ENCODE assay signal across 8 mouse cellular contexts in genomic region chr11:120437152-120437856, GRCm38 (mm10). TPM values are rescaled to one million over a fixed set of nuclear protein-coding genes. Genes with fewer than 3 reads are reported as not detected.
A peak's percentile ranks its signal among the peaks of the same experiment; 100 is the strongest.
DNase-seq lines count a peak whose midpoint lies in the region; ATAC-seq and TF ChIP-seq lines count a peak whose summit lies in the region.

TSS of gene Nploc4 (minus strand) at chr11:120437708.

- no peaks in the 10 kb centered on the region for H3K4me1 ChIP-seq in ES-Bruce4 (ENCODE audit: control insufficient read depth, insufficient read depth, low read length)
- peaks cover 13% of the 10 kb centered on the region for H3K4me1 ChIP-seq in forebrain, embryonic 13.5 days
- H3K4me1 ChIP-seq in heart, postnatal 0 days (ENCODE audit: control insufficient read depth, insufficient read depth), result peaks cover 12% of the 10 kb centered on the region
- peaks cover 9 to 10% of the 10 kb centered on the region in 2 experiments for H3K4me1 ChIP-seq in liver, embryonic 14.5 days (replicated peaks; ENCODE audit: control insufficient read depth in 2 of 2, insufficient read depth in 2 of 2, low read length in 1 of 2)
- H3K4me1 ChIP-seq in stomach, embryonic 16.5 days (ENCODE audit: control insufficient read depth, insufficient read depth, low read length), result peaks cover 10% of the 10 kb centered on the region

- H3K4me3 ChIP-seq in ES-Bruce4 (ENCODE audit: low read depth, low read length), result peak within 1 kb of the TSS; percentile 88
- H3K4me3 ChIP-seq in forebrain, embryonic 13.5 days, result peak within 1 kb of the TSS; percentile 98
- peak within 1 kb of the TSS; percentile 76 for H3K4me3 ChIP-seq in heart, postnatal 0 days (ENCODE audit: low read depth, low read length)
- peak within 1 kb of the TSS; percentile 84 to 96 for H3K4me3 ChIP-seq in liver, embryonic 14.5 days (ENCODE audit: insufficient read depth in 1 of 2, low read depth in 2 of 2, low read length in 2 of 2)
- H3K4me3 ChIP-seq in stomach, embryonic 16.5 days (replicated peaks; ENCODE audit: low read length), result peak within 1 kb of the TSS; percentile 90

- peak within 1 kb of the TSS; percentile 99 for H3K9ac ChIP-seq in ES-Bruce4 (ENCODE audit: low read depth, poor library complexity, severe bottlenecking)
- H3K9ac ChIP-seq in forebrain, embryonic 13.5 days, result peak within 1 kb of the TSS; percentile 98
- H3K9ac ChIP-seq in heart, postnatal 0 days (replicated peaks; ENCODE audit: low read depth, low read length), result peak within 1 kb of the TSS; percentile 90
- peak within 1 kb of the TSS; percentile 91 for H3K9ac ChIP-seq in liver, embryonic 14.5 days (replicated peaks)
- peak within 1 kb of the TSS; percentile 94 for H3K9ac ChIP-seq in stomach, embryonic 16.5 days (ENCODE audit: low read length)

- TF ChIP-seq POLR2A in ES-Bruce4 (IDR thresholded peaks at IDR 0.05; ENCODE audit: insufficient read depth, low read length), result no peak

- peak; percentile 40; the same call in 1 of the 2 replicates for ATAC-seq in cerebellum, adult (ENCODE audit: insufficient number of reproducible peaks, low FRiP score, low TSS enrichment)
- ATAC-seq in forebrain, embryonic 13.5 days, result peak; percentile 92
- ATAC-seq in heart, postnatal 0 days (ENCODE audit: insufficient read depth, low read depth), result peak; percentile 84
- ATAC-seq in liver, embryonic 14.5 days (ENCODE audit: insufficient read depth), result peak; percentile 94
- ATAC-seq in stomach, embryonic 16.5 days (ENCODE audit: insufficient read depth, low FRiP score), result peak; percentile 92

- H3K36me3 ChIP-seq in ES-Bruce4 (ENCODE audit: control insufficient read depth, insufficient read depth, low read length, poor library complexity, severe bottlenecking), result peaks cover 26% of the 10 kb centered on the region
- H3K36me3 ChIP-seq in forebrain, embryonic 13.5 days (ENCODE audit: poor library complexity, severe bottlenecking), result peaks cover 28% of the 10 kb centered on the region
- H3K36me3 ChIP-seq in heart, postnatal 0 days (replicated peaks; ENCODE audit: control insufficient read depth, insufficient read depth, low read length), result peaks cover 27% of the 10 kb centered on the region
- H3K36me3 ChIP-seq in liver, embryonic 14.5 days (replicated peaks; ENCODE audit: control insufficient read depth, insufficient read depth, low read depth), result peaks cover 16% of the 10 kb centered on the region
- 0 out of 2 replicates have a peak, but pooled peaks cover 3% of the 10 kb centered on the region for H3K36me3 ChIP-seq in stomach, embryonic 16.5 days (ENCODE audit: control insufficient read depth, insufficient read depth, low read length)

- no peaks in the 10 kb centered on the region for H3K27me3 ChIP-seq in ES-Bruce4 (ENCODE audit: control insufficient read depth, insufficient read depth, low read length, poor library complexity, severe bottlenecking)
- no peaks in the 10 kb centered on the region for H3K27me3 ChIP-seq in forebrain, embryonic 13.5 days
- no peaks in the 10 kb centered on the region for H3K27me3 ChIP-seq in heart, postnatal 0 days (ENCODE audit: control insufficient read depth, insufficient read depth, low read length)
- H3K27me3 ChIP-seq in liver, embryonic 14.5 days (ENCODE audit: control insufficient read depth, insufficient read depth, low read length), result no peaks in the 10 kb centered on the region
- no peaks in the 10 kb centered on the region for H3K27me3 ChIP-seq in stomach, embryonic 16.5 days (ENCODE audit: control insufficient read depth, insufficient read depth, low read length)

- no peaks in the 10 kb centered on the region for H3K9me3 ChIP-seq in ES-Bruce4 (replicated peaks; ENCODE audit: control insufficient read depth, insufficient read depth, low read length, poor library complexity, severe bottlenecking)
- no peaks in the 10 kb centered on the region for H3K9me3 ChIP-seq in forebrain, embryonic 13.5 days (replicated peaks)
- no peaks in the 10 kb centered on the region for H3K9me3 ChIP-seq in heart, postnatal 0 days (replicated peaks; ENCODE audit: control insufficient read depth, low read length)
- no peaks in the 10 kb centered on the region for H3K9me3 ChIP-seq in liver, embryonic 14.5 days (ENCODE audit: control insufficient read depth, low read length)
- no peaks in the 10 kb centered on the region for H3K9me3 ChIP-seq in stomach, embryonic 16.5 days (replicated peaks; ENCODE audit: control insufficient read depth, low read length)

- peak within 1 kb of the TSS; percentile 91 for H3K4me2 ChIP-seq in forebrain, embryonic 13.5 days
- H3K4me2 ChIP-seq in heart, postnatal 0 days (ENCODE audit: low read depth, low read length), result peak within 1 kb of the TSS; percentile 93
- H3K4me2 ChIP-seq in liver, embryonic 14.5 days (ENCODE audit: low read depth), result peak within 1 kb of the TSS; percentile 93
- H3K4me2 ChIP-seq in stomach, embryonic 16.5 days (ENCODE audit: low read depth, low read length), result peak within 1 kb of the TSS; percentile 94

- DNase-seq in heart, postnatal 0 days (ENCODE audit: low spot score), result peak; percentile 72
- DNase-seq in kidney, postnatal 36 days, result peak; percentile 82 to 92
- DNase-seq in liver, embryonic 14.5 days (ENCODE audit: low read depth in 3 of 3, low spot score in 3 of 3), result peak; percentile 67 to 72 (median 71)
- peak; percentile 96 for DNase-seq in neural tube, embryonic 10.5 days (ENCODE audit: extremely low spot score, low spot score)

- TF ChIP-seq EP300 in ES-Bruce4 (IDR thresholded peaks at IDR 0.05; ENCODE audit: insufficient read depth, low read depth, low read length), result peak; percentile 50; the same call in 1 of the 2 replicates
- TF ChIP-seq EP300 in heart, postnatal 0 days (IDR thresholded peaks at IDR 0.05; ENCODE audit: low read depth), result no peak
- no peak for TF ChIP-seq EP300 in liver, embryonic 14.5 days (IDR thresholded peaks at IDR 0.05; ENCODE audit: low read depth)

- no peak for TF ChIP-seq CTCF in ES-Bruce4 (IDR thresholded peaks at IDR 0.05; ENCODE audit: low read depth, low read length)
- peak; percentile 5; the same call in 1 of the 2 replicates for TF ChIP-seq CTCF in heart, postnatal 0 days (IDR thresholded peaks at IDR 0.05; ENCODE audit: low read depth)
- peak; percentile 31 for TF ChIP-seq CTCF in liver, embryonic 14.5 days (IDR thresholded peaks at IDR 0.05; ENCODE audit: low read depth)

- 0% methylated on average over 71 of the region's 77 CpGs for WGBS in forebrain, embryonic 13.5 days
- under 1% methylated on average over 49 of the region's 77 CpGs for WGBS in heart, postnatal 0 days
- WGBS in liver, embryonic 14.5 days (ENCODE audit: insufficient replicate concordance), result under 1% methylated on average over 75 of the region's 77 CpGs
- under 1% methylated on average over 77 of the region's 77 CpGs for WGBS in stomach, embryonic 16.5 days

- no peak within 1 kb of the TSS for H3K27ac ChIP-seq in ES-Bruce4 (ENCODE audit: insufficient read depth, low read length)
- peak within 1 kb of the TSS; percentile 78 for H3K27ac ChIP-seq in forebrain, embryonic 13.5 days
- peak within 1 kb of the TSS; percentile 60 for H3K27ac ChIP-seq in heart, postnatal 0 days (ENCODE audit: low read depth)
- peak within 1 kb of the TSS; percentile 75 for H3K27ac ChIP-seq in liver, embryonic 14.5 days
- peak within 1 kb of the TSS; percentile 60; the same call in 1 of the 2 replicates for H3K27ac ChIP-seq in stomach, embryonic 16.5 days (ENCODE audit: low read length)

RNA-seq across cellular contexts. Expression of gene Nploc4, which starts in this region (rescaled TPM):
- polyA plus RNA-seq in ES-Bruce4 (2011; ENCODE audit: insufficient read depth, insufficient read length, low read depth, missing spikeins), result 66.9 and 77.2 TPM in 2 replicates
- polyA plus RNA-seq in forebrain, embryonic 13.5 days (2015; fragmentation: Nextera tagmentation; extraction: Ambion mirVana), result 33.6 and 33.9 TPM in 2 replicates
- 59.0 and 66.0 TPM in 2 replicates for total RNA-seq in heart, postnatal 0 days (2014; rRNA removed; ENCODE audit: low replicate concordance)
- polyA plus RNA-seq in heart, postnatal 0 days (2015; fragmentation: Nextera tagmentation; extraction: Ambion mirVana), result 17.6 and 20.5 TPM in 2 replicates
- 17.9 and 21.1 TPM in 2 replicates for polyA plus RNA-seq in liver, embryonic 14.5 days (2012; rRNA removed)
- 21.2 and 22.2 TPM in 2 replicates for polyA plus RNA-seq in liver, embryonic 14.5 days (2014; fragmentation: Nextera tagmentation; extraction: Ambion mirVana)
- 22.8 and 23.5 TPM in 2 replicates for polyA plus RNA-seq in stomach, embryonic 16.5 days (2015; fragmentation: Nextera tagmentation; extraction: Ambion mirVana)

Comparison
In these comparisons a context has a peak if more than half of its experiments do, and no peak if none do; other contexts are left out.
1. ATAC-seq: peak in every context shown above with its lines; median percentile 94 in liver, embryonic 14.5 days; 92 in forebrain, embryonic 13.5 days; 92 in stomach, embryonic 16.5 days; 84 in heart, postnatal 0 days; 40 in cerebellum, adult.